Mouse (Mus musculus) forebrain, postnatal 0 days (tissue): ENCODE data around the gene Gpc6. TPM values are rescaled to one million over a fixed set of nuclear protein-coding genes. Genes with fewer than 3 reads are reported as not detected.

Experiments used
- ATAC-seq: fragments of 200-750 bp; cut with Nextera tagmentation; 2 replicates; pipeline ENCODE4 v1.8.0; 2017; ENCODE audit warnings: mild to moderate bottlenecking, moderate library complexity
- DNase-seq: peaks from one replicate; pipeline ENCODE4 v3.0.0-alpha.2; 2015
- H3K27ac ChIP-seq: fragments of 300-500 bp; sonication (generic); 2 replicates; pipeline ENCODE4 v1.5.1; 2014; ENCODE audit warnings: low read depth, mild to moderate bottlenecking, antibody characterized with exemption, low read length, moderate library complexity, mixed read lengths
- H3K27me3 ChIP-seq: fragments of 300-500 bp; sonication (generic); 2 replicates; pipeline ENCODE4 v1.6.1; 2014; ENCODE audit warnings: mild to moderate bottlenecking, low read length, mixed read lengths; ENCODE audit not compliant: insufficient read depth
- H3K36me3 ChIP-seq: fragments of 300-500 bp; sonication (generic); 2 replicates; pipeline ENCODE4 v1.6.1; 2014; ENCODE audit warnings: mild to moderate bottlenecking, moderate library complexity; ENCODE audit not compliant: insufficient read depth
- H3K4me1 ChIP-seq: fragments of 300-500 bp; sonication (generic); 2 replicates; pipeline ENCODE4 v1.6.1; 2014; ENCODE audit warnings: antibody characterized with exemption; ENCODE audit not compliant: insufficient read depth
- H3K4me2 ChIP-seq: fragments of 300-500 bp; sonication (generic); 2 replicates; pipeline ENCODE4 v1.6.1; 2014; ENCODE audit warnings: low read depth, mild to moderate bottlenecking, moderate library complexity
- H3K4me3 ChIP-seq: fragments of 300-500 bp; sonication (generic); 2 replicates; pipeline ENCODE4 v1.5.1; 2014; ENCODE audit warnings: low read depth, low read length, mixed read lengths
- H3K9ac ChIP-seq: fragments of 300-500 bp; sonication (generic); 2 replicates; pipeline ENCODE4 v1.6.1; 2014; ENCODE audit warnings: mild to moderate bottlenecking
- H3K9me3 ChIP-seq: fragments of 300-500 bp; sonication (generic); 2 replicates; pipeline ENCODE4 v1.6.1; 2016; ENCODE audit warnings: low read length
- CTCF ChIP-seq: sonication (generic); IDR thresholded peaks from 2 replicates; pipeline ENCODE4 v1.5.1; 2016; ENCODE audit warnings: antibody characterized with exemption, control low read depth, low read depth
- WGBS: fragments of 180-500 bp; shearing (Covaris S2); extraction: QIAGEN DNeasy Blood & Tissue Kit; methylation state at CpG from one replicate; pipeline ENCODE4 v1.1.7; 2014; 5-methylcytosine and 5-hydroxymethylcytosine counted together
- polyA plus RNA-seq: library from polyadenylated mRNA; unstranded; fragments of >200 nt; fragmentation: Nextera tagmentation; extraction: Ambion mirVana; gene quantifications from 2 replicates; pipeline ENCODE4 v1.2.1, GENCODE M21; 2015
- total RNA-seq: library from RNA; depleted of rRNA; stranded (reverse); fragments of >200 nt; gene quantifications from 2 replicates; pipeline ENCODE4 v1.2.3, GENCODE M21; 2014

The Gpc6 gene
- total and polyA plus RNA-seq, 2 experiments from 2014 or later: 10.9 to 20.8 TPM

GRCm38 (mm10) chr14:116937910-116938560 lies 12.9 kb downstream of the Gpc6 start:
- H3K9me3 ChIP-seq: no peaks in the 10 kb centered on the region
- no peak overlapping the region for H3K4me2 ChIP-seq
- ATAC-seq (peak; percentile 72), DNase-seq (peak; percentile 46)
- H3K4me3 ChIP-seq: no peak overlapping the region
- H3K9ac ChIP-seq: no peak overlapping the region
- WGBS: 55% methylated on average over 14 of the region's 14 CpGs
- TF ChIP-seq CTCF: peak; percentile 49
- no peaks in the 10 kb centered on the region for H3K36me3 ChIP-seq
- no peaks in the 10 kb centered on the region for H3K27me3 ChIP-seq
- no peaks in the 10 kb centered on the region for H3K4me1 ChIP-seq
- H3K27ac ChIP-seq: no peak overlapping the region

GRCm38 (mm10) chr14:116938735-116939134 lies 13.6 kb downstream of the Gpc6 start:
- no peak overlapping the region for H3K4me2 ChIP-seq
- 92% methylated on average over 9 of the region's 9 CpGs for WGBS
- no peak for DNase-seq
- no peaks in the 10 kb centered on the region for H3K4me1 ChIP-seq
- no peak overlapping the region for H3K9ac ChIP-seq
- H3K4me3 ChIP-seq: no peak overlapping the region
- no peaks in the 10 kb centered on the region for H3K9me3 ChIP-seq
- no peak overlapping the region for H3K27ac ChIP-seq
- H3K36me3 ChIP-seq: no peaks in the 10 kb centered on the region
- ATAC-seq: no peak
- no peak for TF ChIP-seq CTCF
- H3K27me3 ChIP-seq: no peaks in the 10 kb centered on the region

DNA sequence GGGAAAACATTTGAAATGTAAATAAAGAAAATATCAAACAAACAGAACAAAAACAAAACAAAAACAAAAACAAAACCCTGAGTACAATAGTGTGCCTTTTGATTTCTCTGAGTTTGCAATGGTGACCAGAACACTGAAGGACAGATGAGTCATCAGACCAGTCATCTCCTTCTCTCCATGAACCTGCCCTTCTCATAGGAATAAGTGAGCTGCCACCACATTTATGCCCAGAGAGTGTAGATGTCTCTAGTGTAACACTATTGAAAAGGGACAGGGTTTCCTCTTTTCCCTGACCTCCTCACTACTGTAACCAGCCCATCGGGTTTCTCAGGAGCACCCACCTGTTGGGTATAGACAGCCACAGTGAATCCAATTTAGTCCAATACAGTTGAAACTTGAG lies 14.4 kb downstream of the Gpc6 start:
- 93% methylated on average over 1 of the region's 1 CpGs for WGBS
- no peak for TF ChIP-seq CTCF

DNA sequence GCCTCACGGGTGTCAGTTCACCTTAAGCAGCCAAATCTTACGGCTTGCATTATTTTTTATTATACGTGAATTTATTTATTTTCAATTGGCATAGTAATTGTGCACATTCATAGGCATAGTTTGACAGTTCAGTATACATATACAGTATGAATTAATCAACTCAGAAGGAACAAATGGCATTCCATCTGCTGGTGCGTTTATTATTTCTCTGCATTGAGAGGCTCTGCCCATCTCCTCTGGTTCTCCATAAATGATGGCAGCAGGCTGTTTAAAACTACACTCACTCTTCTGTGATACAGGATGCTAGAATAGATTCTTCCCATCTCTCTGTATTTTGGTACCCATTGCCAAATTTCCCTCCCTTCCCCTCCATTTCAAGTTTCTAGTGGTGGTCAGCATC lies 16.7 kb downstream of the Gpc6 start:
- no peak for TF ChIP-seq CTCF
- ATAC-seq: no peak

More for the DNA sequence above, 14.4 kb downstream of the Gpc6 start:
- H3K4me2 ChIP-seq: no peak overlapping the region
- H3K4me3 ChIP-seq: no peak overlapping the region
- no peak overlapping the region for H3K9ac ChIP-seq
- DNase-seq: no peak
- H3K9me3 ChIP-seq: no peaks in the 10 kb centered on the region
- ATAC-seq: no peak
- no peak overlapping the region for H3K27ac ChIP-seq
- H3K4me1 ChIP-seq: no peaks in the 10 kb centered on the region
- H3K36me3 ChIP-seq: no peaks in the 10 kb centered on the region
- H3K27me3 ChIP-seq: no peaks in the 10 kb centered on the region

DNA sequence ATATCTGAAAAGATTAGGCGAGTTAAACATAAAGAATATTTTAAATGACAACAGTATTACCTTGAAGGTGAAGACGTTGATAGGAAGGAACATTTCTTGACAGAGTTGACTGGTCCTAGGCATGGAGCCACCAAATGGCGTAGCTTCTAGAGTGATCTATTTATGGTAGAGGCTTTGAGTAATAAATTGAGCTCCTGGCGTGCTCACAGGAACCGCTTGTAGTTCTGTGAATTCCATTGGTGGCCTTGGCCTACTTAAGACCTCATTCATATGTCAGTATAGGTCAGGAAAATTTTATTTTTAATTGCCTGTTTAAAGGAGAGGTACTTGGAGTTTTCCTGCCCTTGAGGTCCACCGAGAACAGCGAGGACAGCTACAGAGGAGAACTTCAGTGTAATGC lies 18.6 kb downstream of the Gpc6 start:
- Histone ChIP-seq H3K9ac (no peak overlapping the region), H3K4me1 (no peaks in the 10 kb centered on the region), H3K4me3 (no peak overlapping the region), H3K36me3 (no peaks in the 10 kb centered on the region), H3K9me3 (no peaks in the 10 kb centered on the region), H3K27me3 (no peaks in the 10 kb centered on the region), H3K4me2 (no peak overlapping the region), H3K27ac (no peak overlapping the region)
- DNase-seq (no peak), ATAC-seq (no peak)
- TF ChIP-seq CTCF: no peak
- 97% methylated on average over 7 of the region's 7 CpGs for WGBS

More for the DNA sequence above, 16.7 kb downstream of the Gpc6 start:
- Histone ChIP-seq H3K4me1 (no peaks in the 10 kb centered on the region), H3K27me3 (no peaks in the 10 kb centered on the region), H3K4me3 (no peak overlapping the region), H3K9me3 (no peaks in the 10 kb centered on the region), H3K4me2 (no peak overlapping the region), H3K36me3 (no peaks in the 10 kb centered on the region), H3K27ac (no peak overlapping the region), H3K9ac (no peak overlapping the region)
- DNase-seq: no peak
- WGBS: 63% methylated on average over 4 of the region's 4 CpGs

- Histone ChIP-seq H3K36me3 (no peaks in the 10 kb centered on the region), H3K27me3 (no peaks in the 10 kb centered on the region), H3K4me2 (no peak overlapping the region), H3K9ac (no peak overlapping the region), H3K4me1 (no peaks in the 10 kb centered on the region), H3K27ac (no peak overlapping the region), H3K9me3 (no peaks in the 10 kb centered on the region), H3K4me3 (no peak overlapping the region)
- WGBS: 89% methylated on average over 6 of the region's 6 CpGs
- ATAC-seq (no peak), DNase-seq (no peak)
- TF ChIP-seq CTCF: no peak
Measured at GRCm38 (mm10) chr14:116945975-116946374, 20.9 kb downstream of the Gpc6 start.

GRCm38 (mm10) chr14:116947461-116947860 lies 22.3 kb downstream of the Gpc6 start:
- DNase-seq: no peak
- Histone ChIP-seq H3K36me3 (no peaks in the 10 kb centered on the region), H3K4me1 (no peaks in the 10 kb centered on the region), H3K9me3 (no peaks in the 10 kb centered on the region), H3K9ac (no peak overlapping the region), H3K27me3 (no peaks in the 10 kb centered on the region), H3K4me2 (no peak overlapping the region), H3K4me3 (no peak overlapping the region), H3K27ac (no peak overlapping the region)
- ATAC-seq: no peak
- WGBS: 94% methylated on average over 6 of the region's 6 CpGs
- no peak for TF ChIP-seq CTCF
